Mouse (Mus musculus) thymus, adult 2 months (tissue): ENCODE data around the gene Erbin. TPM values are rescaled to one million over a fixed set of nuclear protein-coding genes. Genes with fewer than 3 reads are reported as not detected.

Source experiments
- DNase-seq: peaks from one replicate; pipeline ENCODE4 v3.0.0; 2021
- H3K27ac ChIP-seq: fragments of 200-500 bp; 2 replicates; pipeline ENCODE4 v1.5.1; 2012; ENCODE audit warnings: low read length, control low read depth; ENCODE audit not compliant: control insufficient read depth, insufficient read depth
- H3K27me3 ChIP-seq: fragments of 200-500 bp; 2 replicates; pipeline ENCODE4 v1.6.1; 2012; ENCODE audit warnings: mild to moderate bottlenecking, low read length, moderate library complexity, mixed read lengths; ENCODE audit not compliant: control insufficient read depth, insufficient read depth
- H3K36me3 ChIP-seq: fragments of 200-500 bp; 2 replicates; pipeline ENCODE4 v1.6.1; 2012; ENCODE audit warnings: mild to moderate bottlenecking, low read length, moderate library complexity; ENCODE audit not compliant: control insufficient read depth, insufficient read depth
- H3K4me1 ChIP-seq: fragments of 200-500 bp; replicated peaks from 2 replicates; pipeline ENCODE4 v1.6.1; 2012; ENCODE audit warnings: low read length; ENCODE audit not compliant: control insufficient read depth, insufficient read depth
- H3K4me3 ChIP-seq: fragments of 200-500 bp; 2 replicates; pipeline ENCODE4 v1.5.1; 2012; ENCODE audit warnings: mild to moderate bottlenecking, low read length, control low read depth, moderate library complexity; ENCODE audit not compliant: control insufficient read depth, insufficient read depth
- CTCF ChIP-seq: fragments of 200-500 bp; IDR thresholded peaks from 2 replicates; pipeline ENCODE4 v1.5.1; 2012; ENCODE audit warnings: mild to moderate bottlenecking, control low read depth, low read length, moderate library complexity, borderline replicate concordance; ENCODE audit not compliant: control insufficient read depth, poor library complexity, insufficient read depth; ENCODE audit errors: extremely low read depth
- POLR2A ChIP-seq: fragments of 200-500 bp; IDR thresholded peaks from 2 replicates; pipeline ENCODE4 v1.6.1; 2012; ENCODE audit warnings: mild to moderate bottlenecking, low read length, control low read depth, moderate library complexity; ENCODE audit not compliant: control insufficient read depth, poor library complexity, insufficient read depth; ENCODE audit errors: extremely low read depth
- WGBS: fragments of 180-500 bp; shearing (Covaris S2); methylation state at CpG from one replicate; pipeline ENCODE4 v1.1.7; 2018; 5-methylcytosine and 5-hydroxymethylcytosine counted together
- polyA plus RNA-seq: library from polyadenylated mRNA; depleted of rRNA; stranded (reverse); fragments of >200 nt; gene quantifications from 2 replicates; pipeline ENCODE4 v1.2.3, GENCODE M21; 2012

Gene Erbin
- polyA plus RNA-seq, 1 experiment = 20.4 TPM

- TF ChIP-seq CTCF = no peak
- no peak for TF ChIP-seq POLR2A
- WGBS = 7% methylated on average over 3 of the region's 3 CpGs
- Histone ChIP-seq H3K27me3 (no peaks in the 10 kb centered on the region), H3K27ac (no peak overlapping the region), H3K36me3 (no peaks in the 10 kb centered on the region), H3K4me3 (no peak overlapping the region), H3K4me1 (peaks cover 2% of the 10 kb centered on the region)
- no peak for DNase-seq
Observed at GRCm38 (mm10) chr13:103918432-103918831, 1.9 kb downstream of the Erbin start.

DNA sequence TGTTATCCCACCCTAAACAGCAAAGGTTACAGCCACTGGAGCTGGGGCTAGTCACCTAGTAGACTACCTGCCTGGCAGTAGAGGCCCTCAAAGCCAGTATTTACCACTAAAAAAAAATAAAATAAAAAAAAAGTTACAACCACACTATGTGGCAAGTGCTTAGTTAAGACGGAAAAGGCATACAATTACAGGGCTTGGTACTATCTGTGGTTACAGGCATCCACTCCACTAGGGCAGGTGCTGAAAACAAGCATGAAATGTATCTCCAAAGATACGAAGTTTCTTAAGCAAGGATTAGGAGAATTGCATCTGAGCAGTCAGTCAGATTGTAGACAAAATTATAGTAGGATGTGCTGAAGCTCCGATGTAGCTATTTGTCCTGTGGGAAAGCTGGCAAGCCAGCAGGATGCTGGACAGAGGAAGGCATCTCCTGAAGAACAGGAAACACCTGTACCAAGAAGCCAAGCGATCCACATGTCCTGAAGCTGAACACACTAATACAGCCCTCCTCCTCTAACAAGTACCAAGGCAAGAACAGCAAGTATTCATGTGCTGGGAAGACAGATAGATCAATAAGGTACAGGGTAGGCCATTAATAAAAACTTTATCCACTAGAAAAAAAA lies 6.1 kb downstream of the Erbin start:
- Histone ChIP-seq H3K4me1 (peaks cover 2% of the 10 kb centered on the region), H3K27ac (no peak overlapping the region), H3K27me3 (no peaks in the 10 kb centered on the region), H3K4me3 (no peak overlapping the region), H3K36me3 (no peaks in the 10 kb centered on the region)
- no peak for DNase-seq
- TF ChIP-seq POLR2A (no peak), CTCF (no peak)
- 8% methylated on average over 4 of the region's 4 CpGs for WGBS

GRCm38 (mm10) chr13:103912351-103912750 lies 8.0 kb downstream of the Erbin start:
- TF ChIP-seq POLR2A (no peak), CTCF (no peak)
- WGBS = 88% methylated on average over 3 of the region's 3 CpGs
- no peak overlapping the region for H3K27ac ChIP-seq
- H3K36me3 ChIP-seq = no peaks in the 10 kb centered on the region
- DNase-seq = no peak
- no peaks in the 10 kb centered on the region for H3K27me3 ChIP-seq
- peaks cover 2% of the 10 kb centered on the region for H3K4me1 ChIP-seq
- H3K4me3 ChIP-seq = no peak overlapping the region

DNA sequence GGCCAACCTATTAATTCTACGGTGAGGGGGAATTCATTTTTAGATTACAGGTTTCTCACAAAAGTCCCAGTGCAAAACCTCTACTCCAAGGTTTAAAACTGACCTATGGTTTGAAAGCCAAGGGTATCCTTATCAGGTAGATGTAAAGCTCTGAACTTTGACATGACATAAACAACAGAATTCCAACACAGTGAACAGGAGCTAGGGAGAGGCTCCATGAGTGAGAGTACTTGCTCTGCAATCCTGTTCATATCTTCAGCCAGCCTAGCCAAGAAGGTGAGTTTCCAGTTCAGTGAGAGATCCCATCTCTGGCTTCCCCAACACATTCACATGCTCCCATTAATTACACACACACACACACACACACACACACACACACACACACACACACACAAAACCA lies 9.7 kb downstream of the Erbin start:
- H3K27me3 ChIP-seq = no peaks in the 10 kb centered on the region
- H3K4me3 ChIP-seq = no peak overlapping the region
- DNase-seq = no peak
- no peak overlapping the region for H3K27ac ChIP-seq
- peaks cover 2% of the 10 kb centered on the region for H3K4me1 ChIP-seq
- TF ChIP-seq CTCF (no peak), POLR2A (no peak)
- no peaks in the 10 kb centered on the region for H3K36me3 ChIP-seq
- 91% methylated on average over 1 of the region's 1 CpGs for WGBS

- TF ChIP-seq POLR2A (no peak), CTCF (no peak)
- WGBS = 81% methylated on average over 3 of the region's 3 CpGs
- Histone ChIP-seq H3K4me1 (peaks cover 2% of the 10 kb centered on the region), H3K4me3 (no peak overlapping the region), H3K27ac (no peak overlapping the region), H3K27me3 (no peaks in the 10 kb centered on the region), H3K36me3 (no peaks in the 10 kb centered on the region)
- DNase-seq = no peak
Observed at GRCm38 (mm10) chr13:103909894-103910293, 10.4 kb downstream of the Erbin start.

GRCm38 (mm10) chr13:103900015-103900414 lies 20.3 kb downstream of the Erbin start:
- TF ChIP-seq CTCF (no peak), POLR2A (no peak)
- DNase-seq = no peak
- Histone ChIP-seq H3K4me1 (0 out of 2 replicates have a peak, but pooled peaks cover 2% of the 10 kb centered on the region), H3K27ac (no peak overlapping the region), H3K27me3 (no peaks in the 10 kb centered on the region), H3K36me3 (no peaks in the 10 kb centered on the region), H3K4me3 (no peak overlapping the region)
- 2% methylated on average over 1 of the region's 1 CpGs for WGBS

- 82% methylated on average over 4 of the region's 4 CpGs for WGBS
- Histone ChIP-seq H3K27ac (no peak overlapping the region), H3K4me3 (no peak overlapping the region), H3K27me3 (no peaks in the 10 kb centered on the region), H3K4me1 (0 out of 2 replicates have a peak, but pooled peaks cover 2% of the 10 kb centered on the region), H3K36me3 (no peaks in the 10 kb centered on the region)
- no peak for DNase-seq
- no peak for TF ChIP-seq POLR2A
- no peak for TF ChIP-seq CTCF
Observed at GRCm38 (mm10) chr13:103897606-103898005, 22.7 kb downstream of the Erbin start.
